Mouse (Mus musculus) heart, embryonic 11.5 days (tissue): ENCODE measurements around the gene Aldh3b2. TPM values are rescaled to one million over a fixed set of nuclear protein-coding genes. Genes with fewer than 3 reads are reported as not detected.

Experiments
- ATAC-seq: fragments of 200-750 bp; cut with Nextera tagmentation; replicated peaks from 2 replicates; pipeline ENCODE4 v1.8.0; 2017; ENCODE audit warnings: moderate library complexity; ENCODE audit not compliant: insufficient number of reproducible peaks, low FRiP score, low TSS enrichment
- H3K27ac ChIP-seq: fragments of 300-500 bp; sonication (generic); 2 replicates; pipeline ENCODE4 v1.5.1; 2014; ENCODE audit warnings: mild to moderate bottlenecking, low read depth, low read length
- H3K27me3 ChIP-seq: fragments of 300-500 bp; sonication (generic); 2 replicates; pipeline ENCODE4 v1.6.1; 2014; ENCODE audit warnings: mild to moderate bottlenecking, low read length, mixed read lengths; ENCODE audit not compliant: control insufficient read depth, insufficient read depth
- H3K36me3 ChIP-seq: fragments of 300-500 bp; sonication (generic); 2 replicates; pipeline ENCODE4 v1.6.1; 2014; ENCODE audit warnings: mild to moderate bottlenecking, low read length, moderate library complexity, mixed read lengths; ENCODE audit not compliant: control insufficient read depth, insufficient read depth
- H3K4me1 ChIP-seq: fragments of 300-500 bp; sonication (generic); 2 replicates; pipeline ENCODE4 v1.6.1; 2014; ENCODE audit warnings: low read length; ENCODE audit not compliant: control insufficient read depth, insufficient read depth
- H3K4me2 ChIP-seq: fragments of 300-500 bp; sonication (generic); 2 replicates; pipeline ENCODE4 v1.6.1; 2014; ENCODE audit warnings: mild to moderate bottlenecking, moderate library complexity
- H3K4me3 ChIP-seq: fragments of 300-500 bp; sonication (generic); 2 replicates; pipeline ENCODE4 v1.5.1; 2014; ENCODE audit warnings: low read depth, low read length
- H3K9ac ChIP-seq: fragments of 300-500 bp; sonication (generic); 2 replicates; pipeline ENCODE4 v1.6.1; 2014; ENCODE audit warnings: mild to moderate bottlenecking, low read depth, low read length, moderate library complexity
- H3K9me3 ChIP-seq: fragments of 300-500 bp; sonication (generic); replicated peaks from 2 replicates; pipeline ENCODE4 v1.6.1; 2016; ENCODE audit warnings: low read length; ENCODE audit not compliant: control insufficient read depth
- WGBS: fragments of 180-500 bp; shearing (Covaris S2); extraction: QIAGEN DNeasy Blood & Tissue Kit; methylation state at CpG from one replicate; pipeline ENCODE4 v1.1.7; 2014; ENCODE audit not compliant: insufficient replicate concordance; 5-methylcytosine and 5-hydroxymethylcytosine counted together
- polyA plus RNA-seq: library from polyadenylated mRNA; unstranded; fragments of >200 nt; fragmentation: Nextera tagmentation; extraction: Ambion mirVana; gene quantifications from 2 replicates; pipeline ENCODE4 v1.2.1, GENCODE M21; 2014

Gene Aldh3b2
- polyA plus RNA-seq, 1 experiment from 2014 or later = 0.16 TPM

- peak within 1 kb of the TSS; percentile 30 for H3K9ac ChIP-seq
- H3K9me3 ChIP-seq = 0 out of 2 replicates have a peak, but pooled peaks cover 2% of the 10 kb centered on the region
- H3K36me3 ChIP-seq = peaks cover 3% of the 10 kb centered on the region; the same call in 1 of the 2 replicates
- peaks cover 26% of the 10 kb centered on the region for H3K4me1 ChIP-seq
- H3K27me3 ChIP-seq = no peaks in the 10 kb centered on the region
- 17% methylated on average over 8 of the region's 8 CpGs for WGBS
- no peak within 1 kb of the TSS for H3K4me3 ChIP-seq
- ATAC-seq = peak; percentile 39; the same call in 1 of the 2 replicates
- peak within 1 kb of the TSS; percentile 27 for H3K4me2 ChIP-seq
- peak within 1 kb of the TSS; percentile 11 for H3K27ac ChIP-seq
Measured at GRCm38 (mm10) chr19:3986334-3986733, 14.2 kb downstream of the Aldh3b2 start, which contains the start of gene Acy3. TSS of gene Acy3 (plus strand) at chr19:3986570.

DNA sequence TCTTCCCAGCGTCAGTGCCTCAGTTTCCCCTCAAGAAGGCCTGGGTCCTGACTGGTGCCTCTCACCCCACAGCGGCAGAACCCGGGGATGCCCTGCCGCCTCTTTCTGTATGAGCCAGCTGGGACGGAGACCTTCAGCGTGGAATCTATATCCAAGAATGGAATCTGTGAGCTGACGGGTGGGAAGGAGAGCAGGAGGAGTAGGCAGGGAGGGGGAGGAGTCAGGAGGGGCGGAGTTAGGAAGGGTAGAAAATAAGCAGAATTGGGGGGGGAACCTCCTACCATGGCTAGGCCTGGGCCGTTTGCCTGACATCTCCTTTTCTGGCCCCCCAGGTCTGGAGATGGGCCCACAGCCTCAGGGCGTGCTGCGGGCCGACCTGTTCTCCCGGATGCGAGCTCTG, 15.9 kb downstream of the Aldh3b2 start:
- Histone ChIP-seq H3K4me1 (peaks cover 26% of the 10 kb centered on the region), H3K9me3 (0 out of 2 replicates have a peak, but pooled peaks cover 2% of the 10 kb centered on the region), H3K27ac (no peak overlapping the region), H3K4me2 (no peak overlapping the region), H3K36me3 (peaks cover 3% of the 10 kb centered on the region; the same call in 1 of the 2 replicates), H3K9ac (no peak overlapping the region), H3K27me3 (no peaks in the 10 kb centered on the region; the same call in 1 of the 2 replicates), H3K4me3 (no peak overlapping the region)
- 76% methylated on average over 14 of the region's 14 CpGs for whole genome bisulfite sequencing
- no peak for ATAC-seq

GRCm38 (mm10) chr19:3988750-3989149, 16.6 kb downstream of the Aldh3b2 start:
- peaks cover 3% of the 10 kb centered on the region; the same call in 1 of the 2 replicates for H3K36me3 ChIP-seq
- H3K4me1 ChIP-seq = peaks cover 23% of the 10 kb centered on the region
- no peak for ATAC-seq
- no peaks in the 10 kb centered on the region; the same call in 1 of the 2 replicates for H3K27me3 ChIP-seq
- H3K27ac ChIP-seq = no peak overlapping the region
- 0 out of 2 replicates have a peak, but pooled peaks cover 2% of the 10 kb centered on the region for H3K9me3 ChIP-seq
- no peak overlapping the region for H3K4me2 ChIP-seq
- H3K4me3 ChIP-seq = no peak overlapping the region
- WGBS = 80% methylated on average over 4 of the region's 4 CpGs
- no peak overlapping the region for H3K9ac ChIP-seq

DNA sequence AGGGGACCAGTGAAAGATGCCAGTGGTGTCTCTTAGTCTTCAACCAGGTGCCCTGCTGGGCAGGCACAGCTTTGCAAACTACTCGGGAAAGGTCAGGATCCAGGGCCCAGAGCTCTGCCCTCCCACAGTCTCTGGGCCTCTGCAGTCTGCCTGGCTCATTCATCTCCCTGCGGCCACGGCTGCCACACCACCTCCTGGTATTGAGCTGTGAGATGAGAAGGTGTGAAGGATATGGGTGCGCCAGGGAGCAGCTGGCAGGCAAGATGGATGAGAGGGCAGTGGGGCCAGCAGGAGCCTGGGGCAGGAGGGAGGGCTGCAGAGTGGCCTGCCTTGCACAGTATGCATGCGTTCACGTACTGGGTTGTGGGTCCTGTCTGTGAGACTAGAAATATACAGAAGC, 18.7 kb downstream of the Aldh3b2 start:
- 51% methylated on average over 6 of the region's 6 CpGs for WGBS
- Histone ChIP-seq H3K4me2 (no peak overlapping the region), H3K9me3 (0 out of 2 replicates have a peak, but pooled peaks cover 2% of the 10 kb centered on the region), H3K36me3 (peaks cover 3% of the 10 kb centered on the region; the same call in 1 of the 2 replicates), H3K27me3 (no peaks in the 10 kb centered on the region; the same call in 1 of the 2 replicates), H3K9ac (peak overlapping the region; percentile 8; the same call in 1 of the 2 replicates), H3K27ac (no peak overlapping the region), H3K4me3 (no peak overlapping the region), H3K4me1 (peaks cover 12% of the 10 kb centered on the region)
- no peak for ATAC-seq

DNA sequence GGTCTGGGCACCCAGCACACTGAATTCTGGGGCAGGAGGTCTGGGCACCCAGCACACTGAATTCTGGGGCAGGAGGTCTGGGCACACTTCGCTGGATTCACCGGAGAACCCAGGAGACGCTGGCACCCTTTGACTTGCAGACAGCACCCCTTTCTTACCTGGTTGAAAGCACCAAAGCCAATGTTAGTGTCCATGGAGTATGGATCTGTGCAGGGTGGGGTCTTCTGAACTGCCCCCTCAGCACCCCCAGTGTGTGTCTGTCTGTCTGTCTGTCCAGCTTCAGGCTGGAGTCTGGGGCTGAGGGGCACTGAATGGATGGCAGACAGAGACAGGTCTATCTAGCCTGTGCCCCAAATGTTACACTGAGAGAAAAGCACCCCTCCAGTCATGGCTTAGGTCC, 19.4 kb downstream of the Aldh3b2 start:
- no peak for ATAC-seq
- Histone ChIP-seq H3K9ac (no peak overlapping the region), H3K9me3 (0 out of 2 replicates have a peak, but pooled peaks cover 2% of the 10 kb centered on the region), H3K36me3 (peaks cover 3% of the 10 kb centered on the region; the same call in 1 of the 2 replicates), H3K27me3 (no peaks in the 10 kb centered on the region; the same call in 1 of the 2 replicates), H3K27ac (no peak overlapping the region), H3K4me3 (no peak overlapping the region), H3K4me2 (no peak overlapping the region), H3K4me1 (peaks cover 5% of the 10 kb centered on the region)
- WGBS = 89% methylated on average over 3 of the region's 3 CpGs

DNA sequence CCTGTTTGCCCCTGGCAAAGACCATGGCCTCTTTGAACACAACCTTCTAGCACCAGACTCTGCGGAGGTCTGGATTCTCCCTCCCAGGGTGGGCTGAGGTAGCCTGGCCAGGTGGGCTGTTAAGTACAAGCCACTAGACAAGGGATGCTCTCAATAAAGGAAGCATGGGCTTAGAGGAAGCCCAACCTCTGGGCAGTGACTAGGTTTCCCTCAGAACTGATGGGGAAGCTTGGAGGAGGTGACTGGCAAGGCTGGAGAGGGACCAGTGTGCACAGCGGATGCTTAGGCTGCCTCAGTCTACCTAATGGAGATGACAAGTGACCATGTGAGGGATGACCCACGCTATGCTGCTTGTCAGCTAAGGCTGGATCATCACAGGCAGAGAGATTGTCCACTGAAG, 19.8 kb downstream of the Aldh3b2 start:
- no peak for ATAC-seq

DNA sequence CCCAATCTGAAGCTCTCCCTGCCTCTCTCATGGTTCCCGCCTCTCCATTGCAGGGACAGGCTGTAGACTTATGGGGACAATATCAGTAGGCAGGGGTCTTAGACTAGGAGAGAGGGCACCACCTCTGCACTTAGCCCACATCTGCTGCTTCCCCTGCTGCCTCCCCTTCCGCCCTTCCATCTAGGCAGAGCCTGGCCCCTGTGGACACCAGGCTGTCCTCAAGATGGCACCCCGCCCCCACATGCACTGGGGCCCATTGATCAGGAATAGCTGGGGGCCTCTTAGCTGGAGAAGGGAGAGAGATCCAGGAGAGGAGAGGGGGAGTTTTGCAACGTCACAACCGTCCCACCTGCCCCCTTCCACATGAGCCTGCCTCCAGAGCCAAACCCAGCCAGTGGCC, 20.3 kb downstream of the Aldh3b2 start, which contains the start of gene Tbx10:
Tbx10 (plus strand) TSS at position 337 of the 400 bp plus-strand sequence.
- H3K27me3 ChIP-seq = no peaks in the 10 kb centered on the region; the same call in 1 of the 2 replicates
- no peak within 1 kb of the TSS for H3K27ac ChIP-seq
- H3K9me3 ChIP-seq = 0 out of 2 replicates have a peak, but pooled peaks cover 2% of the 10 kb centered on the region
- WGBS = 37% methylated on average over 5 of the region's 5 CpGs
- no peak within 1 kb of the TSS for H3K4me3 ChIP-seq
- peaks cover 3% of the 10 kb centered on the region; the same call in 1 of the 2 replicates for H3K36me3 ChIP-seq
- 0 out of 2 replicates have a peak within 1 kb of the TSS, but pooled peaks have one; percentile 2 for H3K9ac ChIP-seq
- no peak within 1 kb of the TSS for H3K4me2 ChIP-seq
- no peak for ATAC-seq
- H3K4me1 ChIP-seq = no peaks in the 10 kb centered on the region

More for the DNA sequence above, 19.8 kb downstream of the Aldh3b2 start:
- WGBS = 79% methylated on average over 3 of the region's 3 CpGs
- H3K4me1 ChIP-seq = peaks cover 1% of the 10 kb centered on the region
- no peak overlapping the region for H3K4me3 ChIP-seq
- no peaks in the 10 kb centered on the region; the same call in 1 of the 2 replicates for H3K27me3 ChIP-seq
- H3K36me3 ChIP-seq = peaks cover 3% of the 10 kb centered on the region; the same call in 1 of the 2 replicates
- H3K9me3 ChIP-seq = 0 out of 2 replicates have a peak, but pooled peaks cover 2% of the 10 kb centered on the region
- H3K9ac ChIP-seq = no peak overlapping the region
- no peak overlapping the region for H3K4me2 ChIP-seq
- H3K27ac ChIP-seq = no peak overlapping the region

DNA sequence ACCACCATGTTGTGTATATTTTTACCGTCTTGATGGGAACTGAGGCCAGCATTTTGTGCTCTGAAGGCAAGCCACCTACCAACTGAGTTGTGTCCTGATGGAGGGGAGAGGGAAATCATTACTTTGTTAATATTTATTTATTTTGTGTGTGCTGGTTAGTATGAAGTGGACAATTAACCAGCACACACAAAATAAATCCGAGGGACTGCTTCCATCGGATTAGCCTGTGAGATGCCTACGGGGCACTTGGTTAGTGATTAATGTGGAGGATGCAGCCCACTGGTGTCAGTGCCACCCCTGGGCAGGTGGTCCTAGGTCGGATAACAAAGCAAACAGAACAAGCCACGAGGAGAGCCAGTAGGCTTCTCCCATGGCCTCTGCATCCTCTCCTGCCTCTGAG, 22.8 kb downstream of the Aldh3b2 start:
- Histone ChIP-seq H3K27me3 (no peaks in the 10 kb centered on the region; the same call in 1 of the 2 replicates), H3K36me3 (no peaks in the 10 kb centered on the region), H3K4me2 (no peak overlapping the region), H3K4me3 (no peak overlapping the region), H3K9me3 (no peaks in the 10 kb centered on the region), H3K4me1 (0 out of 2 replicates have a peak, but pooled peaks cover 3% of the 10 kb centered on the region), H3K9ac (no peak overlapping the region), H3K27ac (no peak overlapping the region)
- ATAC-seq = no peak
- 66% methylated on average over 6 of the region's 6 CpGs for WGBS
